Mouse (Mus musculus) liver, postnatal 0 days (tissue): Measurements from ENCODE around the gene H2-Eb1.

Source experiments
- CTCF ChIP-seq: sonication (generic); IDR thresholded peaks from 2 replicates; pipeline ENCODE4 v1.5.1; 2016; ENCODE audit warnings: antibody characterized with exemption, low read depth
- EP300 ChIP-seq: IDR thresholded peaks from 2 replicates; pipeline ENCODE4 v1.6.1; 2016; ENCODE audit warnings: antibody characterized with exemption, low read depth, mild to moderate bottlenecking

- TF ChIP-seq EP300 (no peak), CTCF (no peak)
These were observed 40.4 kb downstream of the H2-Eb1 start for GRCm38 (mm10) chr17:34346041-34346440.
